In the genomic region with DNA sequence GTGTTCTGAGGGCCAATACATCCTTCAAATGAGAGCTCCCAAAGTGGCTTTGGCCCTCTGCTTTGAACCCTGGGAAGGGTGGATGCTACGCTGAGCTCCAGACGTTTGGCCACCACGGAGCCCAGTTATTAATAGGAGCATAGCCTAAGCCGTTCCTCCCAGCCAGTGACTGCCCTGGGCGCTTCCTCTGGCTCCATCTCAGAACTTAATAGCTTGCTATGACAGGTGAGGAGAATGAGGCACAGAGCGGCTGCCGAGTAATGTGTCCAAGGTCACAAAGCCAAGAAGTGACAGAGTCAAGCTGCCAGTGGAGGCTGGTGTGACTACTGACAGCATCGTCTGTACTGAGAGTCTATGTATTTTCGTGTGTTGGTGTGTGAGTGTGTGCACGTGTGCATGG, we compare ENCODE assay signal across 17 mouse cellular contexts. TPM values are rescaled to one million over a fixed set of nuclear protein-coding genes. Genes with fewer than 3 reads are reported as not detected.
"Had no signal": no experiment of that assay in that cellular context is flagged by ENCODE, and none has a peak within 500 bp of the region (broad histone marks: within the 10 kb centered on the region; RNA-seq: fewer than 3 reads in every experiment).

No protein-coding gene starts in this region.

- H3K36me3 ChIP-seq: kidney, embryonic 15.5 days; limb, embryonic 10.5 days; liver, embryonic 15.5 days; midbrain, embryonic 13.5 days; stomach, embryonic 15.5 days had no signal

- H3K27me3 ChIP-seq: kidney, embryonic 15.5 days; stomach, embryonic 15.5 days had no signal

- H3K9me3 ChIP-seq: kidney, embryonic 15.5 days; limb, embryonic 10.5 days; liver, embryonic 15.5 days; midbrain, embryonic 13.5 days; stomach, embryonic 15.5 days had no signal

- H3K9ac ChIP-seq: kidney, embryonic 15.5 days; liver, embryonic 15.5 days; midbrain, embryonic 13.5 days; stomach, embryonic 15.5 days had no signal

- H3K27ac ChIP-seq: kidney, embryonic 15.5 days; left cerebral cortex, adult 2 months; limb, embryonic 10.5 days; liver, embryonic 15.5 days; midbrain, embryonic 13.5 days; stomach, embryonic 15.5 days had no signal

- DNase-seq: kidney, postnatal 14 days; lung, adult 2 months; lung, postnatal 36 days; right cerebral cortex, postnatal 25 days; spleen, adult 18-20 months; thymus, adult 2 months; thymus, postnatal 36 days had no signal

- H3K4me2 ChIP-seq: kidney, embryonic 15.5 days; liver, embryonic 11.5 days; liver, embryonic 15.5 days; midbrain, embryonic 13.5 days; stomach, embryonic 15.5 days had no signal

- ATAC-seq: lung, postnatal 0 days; midbrain, embryonic 13.5 days had no signal

- H3K4me3 ChIP-seq: kidney, embryonic 15.5 days; left cerebral cortex, adult 2 months; limb, embryonic 10.5 days; liver, embryonic 15.5 days; midbrain, embryonic 13.5 days; stomach, embryonic 15.5 days had no signal

RNA-seq across cellular contexts. Expression of gene Dnm1, which starts 3.1 kb away (rescaled TPM):
- total RNA-seq: megakaryocyte progenitor cell, adult 5-6 weeks had no signal

RNA-seq across cellular contexts. Expression of gene Lcn2, which starts 31.8 kb away (rescaled TPM):
- total RNA-seq: midbrain, postnatal 0 days had no signal
- polyA plus RNA-seq: limb, embryonic 10.5 days had no signal
